Mouse (Mus musculus) central nervous system, embryonic 18 days (tissue): ENCODE data around the gene Angpt4. TPM values are rescaled to one million over a fixed set of nuclear protein-coding genes. Genes with fewer than 3 reads are reported as not detected.

Experiments used
- polyA plus RNA-seq: library from polyadenylated mRNA; depleted of rRNA; stranded (reverse); fragments of >200 nt; gene quantifications from 2 replicates; pipeline ENCODE4 v1.2.3, GENCODE M21; 2012; rRNA removed

The Angpt4 gene
- polyA plus RNA-seq: 0.10 and 0.66 TPM in 2 replicates

DNA sequence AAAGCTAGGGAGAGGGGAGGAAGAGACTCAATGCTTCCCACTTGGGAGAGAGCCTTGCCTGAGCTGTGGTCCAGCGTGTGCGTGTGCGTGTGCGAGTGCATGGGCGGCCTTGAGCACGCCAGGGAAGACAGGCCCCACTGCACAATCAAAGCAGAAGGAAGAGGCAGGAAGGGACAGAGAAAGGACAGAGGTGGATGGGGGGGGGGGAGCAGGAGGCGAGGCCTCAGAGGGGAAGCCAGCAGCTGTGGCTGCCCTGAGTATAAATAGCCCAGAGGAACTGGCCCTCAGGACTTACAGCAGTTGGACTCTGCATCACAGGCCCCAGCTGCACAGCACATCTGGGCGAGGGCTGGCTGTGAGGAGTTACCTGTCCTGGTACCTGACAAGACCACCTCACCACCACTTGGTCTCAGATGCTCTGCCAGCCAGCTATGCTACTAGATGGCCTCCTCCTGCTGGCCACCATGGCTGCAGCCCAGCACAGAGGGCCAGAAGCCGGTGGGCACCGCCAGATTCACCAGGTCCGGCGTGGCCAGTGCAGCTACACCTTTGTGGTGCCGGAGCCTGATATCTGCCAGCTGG, at the start of gene Angpt4:
Gene Angpt4 (plus strand): TSS at position 292 of the 582 bp plus-strand sequence.

DNA sequence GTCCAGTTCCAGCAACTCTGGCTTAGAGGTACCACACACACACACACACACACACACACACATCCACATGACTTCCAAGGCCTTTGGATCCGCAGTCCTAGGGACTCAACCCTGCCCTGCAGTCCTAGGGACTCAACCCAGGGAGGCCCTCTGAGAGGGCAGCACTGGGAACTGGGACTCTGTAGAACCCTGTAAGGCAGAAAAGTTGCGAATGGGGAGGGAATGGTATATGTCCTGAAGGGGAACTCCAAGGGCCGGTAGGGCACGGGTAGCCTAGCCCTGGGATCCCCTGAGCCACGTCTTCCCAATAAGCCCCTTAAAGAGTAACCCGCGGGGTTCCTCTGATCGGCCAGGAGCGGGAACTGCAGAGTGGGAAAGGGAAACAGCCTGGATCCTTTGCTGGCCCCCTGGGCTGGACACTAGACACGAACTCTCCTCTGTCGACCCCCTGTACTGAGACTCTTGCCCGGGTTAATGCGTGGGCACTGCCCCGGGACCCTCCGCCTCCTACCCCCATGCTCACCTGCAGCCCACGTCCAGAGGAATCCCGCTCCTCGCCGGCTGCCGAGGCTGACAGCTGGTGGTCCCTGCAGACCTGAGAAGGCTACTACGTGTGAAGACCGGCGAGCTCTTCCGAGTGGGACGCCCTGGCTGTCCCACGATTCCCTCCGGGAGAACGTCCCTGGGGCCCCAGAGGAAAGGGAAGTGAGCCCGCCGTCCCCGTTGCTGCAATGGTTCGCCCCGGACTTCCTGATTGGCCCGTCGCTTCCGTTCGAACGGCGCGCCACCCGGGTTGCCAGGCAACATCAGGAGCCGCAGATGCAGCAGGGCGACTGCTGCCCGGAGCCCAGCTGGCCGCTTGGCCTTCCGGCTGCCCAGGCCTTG, 68.7 kb downstream of the Angpt4 start, which contains the start of gene Fam110a:
Gene Fam110a (minus strand): TSS at position 750 of the 885 bp plus-strand sequence.

Other genes with a start within 250 kb of the Angpt4 start
- gene Rad21l, start 242.7 kb upstream of the Angpt4 start, polyA plus RNA-seq: 0.23 and 0.37 TPM in 2 replicates
- gene Tmem74b, start 209.2 kb upstream of the Angpt4 start, polyA plus RNA-seq: 26.3 and 26.6 TPM in 2 replicates
- 43.7 and 47.1 TPM in 2 replicates for gene Psmf1, start 167.0 kb upstream of the Angpt4 start, polyA plus RNA-seq
- gene Rspo4, start 68.3 kb upstream of the Angpt4 start, polyA plus RNA-seq: 0.10 and 0.25 TPM in 2 replicates
- gene Fam110a, start 69.0 kb downstream of the Angpt4 start, polyA plus RNA-seq: 17.7 and 22.5 TPM in 2 replicates
- 1.6 and 2.0 TPM in 2 replicates for gene Slc52a3, start 85.3 kb downstream of the Angpt4 start, polyA plus RNA-seq
- 21.4 and 30.7 TPM in 2 replicates for gene Scrt2, start 170.3 kb downstream of the Angpt4 start, polyA plus RNA-seq
- 21.2 and 25.0 TPM in 2 replicates for gene Srxn1, start 194.3 kb downstream of the Angpt4 start, polyA plus RNA-seq
- 1.6 and 1.7 TPM in 2 replicates for gene Tcf15, start 232.4 kb downstream of the Angpt4 start, polyA plus RNA-seq